Mouse (Mus musculus) heart, postnatal 25 days (tissue): ENCODE results near the gene Tmsb15b1. TPM values are rescaled to one million over a fixed set of nuclear protein-coding genes. Genes with fewer than 3 reads are reported as not detected.

ENCODE experiments used
- total RNA-seq, 2 experiments: library from RNA; stranded (reverse); gene quantifications; 2 replicates each; pipeline ENCODE4 v1.2.3; 2021

The Tmsb15b1 gene
- total RNA-seq, 2 experiments from 2014 or later: 1.2 TPM; not detected in 1

Other genes starting within 250 kb of the Tmsb15b1 start
- gene Morf4l2, start 233.2 kb downstream of the Tmsb15b1 start, total RNA-seq: 100 to 1,000 TPM in 1 of 2 experiments, 10 to 100 TPM in 1; 89.8 to 107 TPM
- not detected for gene Glra4, start 196.7 kb downstream of the Tmsb15b1 start, total RNA-seq
- 1 to 10 TPM; 3.0 to 3.6 TPM for gene Plp1, start 154.2 kb downstream of the Tmsb15b1 start, total RNA-seq
- gene Rab9b, start 108.1 kb downstream of the Tmsb15b1 start, total RNA-seq: under 1 TPM; 0.08 to 0.20 TPM
- gene H2bfm, start 49.5 kb downstream of the Tmsb15b1 start, total RNA-seq: not detected
- 1 to 10 TPM in 1 of 2 experiments, not detected in 1; 2.9 TPM for gene Tmsb15b2, start 1.4 kb downstream of the Tmsb15b1 start, total RNA-seq
- not detected for gene Tmsb15l, start within 50 bp of the Tmsb15b1 start, total RNA-seq
- gene Zcchc18, start 16.3 kb upstream of the Tmsb15b1 start, total RNA-seq: not detected
- gene Slc25a53, start 61.4 kb upstream of the Tmsb15b1 start, total RNA-seq: 1 to 10 TPM; 2.3 to 4.7 TPM
- 1 to 10 TPM; 4.1 to 4.4 TPM for gene Fam199x, start 72.7 kb upstream of the Tmsb15b1 start, total RNA-seq
- not detected for gene Esx1, start 145.2 kb upstream of the Tmsb15b1 start, total RNA-seq